Mouse (Mus musculus) heart, postnatal 0 days (tissue): Measurements from ENCODE around the gene Insig1. TPM values are rescaled to one million over a fixed set of nuclear protein-coding genes. Genes with fewer than 3 reads are reported as not detected.
A peak's percentile ranks its signal among the peaks of the same experiment; 100 is the strongest.

Source experiments
- ATAC-seq: fragments of 200-750 bp; cut with Nextera tagmentation; 2 replicates; pipeline ENCODE4 v1.8.0; 2017; ENCODE audit warnings: low read depth, moderate number of reproducible peaks, moderate library complexity; ENCODE audit not compliant: insufficient read depth
- DNase-seq: peaks from one replicate; pipeline ENCODE4 v3.0.0-alpha.2; 2016; ENCODE audit warnings: low spot score
- H3K27ac ChIP-seq: fragments of 300-500 bp; sonication (generic); 2 replicates; pipeline ENCODE4 v1.5.1; 2014; ENCODE audit warnings: low read depth, mild to moderate bottlenecking
- H3K27me3 ChIP-seq: fragments of 300-500 bp; sonication (generic); 2 replicates; pipeline ENCODE4 v1.6.1; 2014; ENCODE audit warnings: low read length, mixed read lengths; ENCODE audit not compliant: control insufficient read depth, insufficient read depth
- H3K36me3 ChIP-seq: fragments of 300-500 bp; sonication (generic); replicated peaks from 2 replicates; pipeline ENCODE4 v1.6.1; 2014; ENCODE audit warnings: low read length, mixed read lengths; ENCODE audit not compliant: control insufficient read depth, insufficient read depth
- H3K4me1 ChIP-seq: fragments of 300-500 bp; sonication (generic); 2 replicates; pipeline ENCODE4 v1.6.1; 2014; ENCODE audit warnings: antibody characterized with exemption; ENCODE audit not compliant: control insufficient read depth, insufficient read depth
- H3K4me2 ChIP-seq: fragments of 300-500 bp; sonication (generic); 2 replicates; pipeline ENCODE4 v1.6.1; 2014; ENCODE audit warnings: low read depth, mild to moderate bottlenecking, low read length, moderate library complexity
- H3K4me3 ChIP-seq: fragments of 300-500 bp; sonication (generic); 2 replicates; pipeline ENCODE4 v1.5.1; 2014; ENCODE audit warnings: low read depth, low read length
- H3K9ac ChIP-seq: fragments of 300-500 bp; sonication (generic); replicated peaks from 2 replicates; pipeline ENCODE4 v1.6.1; 2014; ENCODE audit warnings: low read depth, low read length, mixed read lengths
- H3K9me3 ChIP-seq: fragments of 300-500 bp; sonication (generic); replicated peaks from 2 replicates; pipeline ENCODE4 v1.6.1; 2016; ENCODE audit warnings: low read length; ENCODE audit not compliant: control insufficient read depth
- CTCF ChIP-seq: IDR thresholded peaks from 2 replicates; pipeline ENCODE4 v1.5.1; 2016; ENCODE audit warnings: antibody characterized with exemption, control low read depth, low read depth
- EP300 ChIP-seq: IDR thresholded peaks from 2 replicates; pipeline ENCODE4 v1.6.1; 2016; ENCODE audit warnings: antibody characterized with exemption, low read depth
- WGBS: fragments of 180-500 bp; shearing (Covaris S2); extraction: QIAGEN DNeasy Blood & Tissue Kit; methylation state at CpG from one replicate; pipeline ENCODE4 v1.1.7; 2014; 5-methylcytosine and 5-hydroxymethylcytosine counted together
- polyA plus RNA-seq: library from polyadenylated mRNA; unstranded; fragments of >200 nt; fragmentation: Nextera tagmentation; extraction: Ambion mirVana; gene quantifications from 2 replicates; pipeline ENCODE4 v1.2.1, GENCODE M21; 2015
- total RNA-seq: library from RNA; depleted of rRNA; stranded (reverse); fragments of >200 nt; gene quantifications from 2 replicates; pipeline ENCODE4 v1.2.3, GENCODE M21; 2014; ENCODE audit warnings: low replicate concordance

The Insig1 gene
- total and polyA plus RNA-seq, 2 experiments from 2014 or later: 22.6 to 57.2 TPM

- Histone ChIP-seq H3K4me1 (peaks cover 4% of the 10 kb centered on the region; the same call in 1 of the 2 replicates), H3K9ac (no peak overlapping the region), H3K4me3 (no peak overlapping the region), H3K4me2 (no peak overlapping the region), H3K27ac (no peak overlapping the region), H3K36me3 (no peaks in the 10 kb centered on the region), H3K9me3 (no peaks in the 10 kb centered on the region), H3K27me3 (no peaks in the 10 kb centered on the region)
- WGBS: 73% methylated on average over 3 of the region's 3 CpGs
- DNase-seq (no peak), ATAC-seq (no peak)
- TF ChIP-seq CTCF (no peak), EP300 (no peak)
Observed at GRCm38 (mm10) chr5:28046966-28047365, 24.2 kb upstream of the Insig1 start.

- H3K27ac ChIP-seq: no peak overlapping the region
- no peak overlapping the region for H3K9ac ChIP-seq
- H3K36me3 ChIP-seq: no peaks in the 10 kb centered on the region
- DNase-seq (no peak), ATAC-seq (no peak)
- no peaks in the 10 kb centered on the region for H3K9me3 ChIP-seq
- WGBS: 76% methylated on average over 1 of the region's 1 CpGs
- H3K4me3 ChIP-seq: no peak overlapping the region
- no peaks in the 10 kb centered on the region for H3K4me1 ChIP-seq
- H3K4me2 ChIP-seq: no peak overlapping the region
- TF ChIP-seq EP300 (no peak), CTCF (no peak)
- H3K27me3 ChIP-seq: no peaks in the 10 kb centered on the region
Observed at GRCm38 (mm10) chr5:28047961-28048360, 23.2 kb upstream of the Insig1 start.

GRCm38 (mm10) chr5:28055450-28055849, 15.7 kb upstream of the Insig1 start:
- TF ChIP-seq CTCF: no peak
- TF ChIP-seq EP300: no peak
- H3K4me1 ChIP-seq: no peaks in the 10 kb centered on the region
- ATAC-seq (peak; percentile 77), DNase-seq (no peak)
- H3K9ac ChIP-seq: no peak overlapping the region
- H3K27me3 ChIP-seq: no peaks in the 10 kb centered on the region
- H3K36me3 ChIP-seq: no peaks in the 10 kb centered on the region
- H3K4me2 ChIP-seq: no peak overlapping the region
- no peak overlapping the region for H3K4me3 ChIP-seq
- WGBS: 39% methylated on average over 2 of the region's 2 CpGs
- H3K27ac ChIP-seq: no peak overlapping the region
- no peaks in the 10 kb centered on the region for H3K9me3 ChIP-seq

GRCm38 (mm10) chr5:28056877-28057276, 14.3 kb upstream of the Insig1 start:
- no peak overlapping the region for H3K4me3 ChIP-seq
- WGBS: 65% methylated on average over 3 of the region's 3 CpGs
- H3K4me2 ChIP-seq: no peak overlapping the region
- no peak overlapping the region for H3K9ac ChIP-seq
- H3K9me3 ChIP-seq: no peaks in the 10 kb centered on the region
- no peaks in the 10 kb centered on the region for H3K27me3 ChIP-seq
- peaks cover 5% of the 10 kb centered on the region for H3K4me1 ChIP-seq
- no peak overlapping the region for H3K27ac ChIP-seq
- DNase-seq: no peak
- no peak for ATAC-seq
- H3K36me3 ChIP-seq: no peaks in the 10 kb centered on the region
- TF ChIP-seq EP300: no peak
- TF ChIP-seq CTCF: no peak

- no peaks in the 10 kb centered on the region for H3K36me3 ChIP-seq
- H3K4me2 ChIP-seq: no peak overlapping the region
- H3K9me3 ChIP-seq: no peaks in the 10 kb centered on the region
- peak; percentile 40; the same call in 1 of the 2 replicates for ATAC-seq
- H3K27me3 ChIP-seq: no peaks in the 10 kb centered on the region
- no peak overlapping the region for H3K4me3 ChIP-seq
- peaks cover 22% of the 10 kb centered on the region for H3K4me1 ChIP-seq
- H3K27ac ChIP-seq: peak overlapping the region; percentile 72
- H3K9ac ChIP-seq: 0 out of 2 replicates have a peak overlapping the region, but pooled peaks have one; percentile 4
- no peak for DNase-seq
- TF ChIP-seq CTCF (no peak), EP300 (no peak)
Observed at GRCm38 (mm10) chr5:28060506-28060905, 10.7 kb upstream of the Insig1 start.

- Histone ChIP-seq H3K36me3 (no peaks in the 10 kb centered on the region), H3K9me3 (no peaks in the 10 kb centered on the region), H3K4me2 (no peak overlapping the region), H3K27ac (peak overlapping the region; percentile 72), H3K4me1 (peaks cover 27% of the 10 kb centered on the region), H3K4me3 (no peak overlapping the region), H3K27me3 (no peaks in the 10 kb centered on the region), H3K9ac (0 out of 2 replicates have a peak overlapping the region, but pooled peaks have one; percentile 4)
- ATAC-seq (no peak), DNase-seq (no peak)
- 45% methylated on average over 6 of the region's 6 CpGs for WGBS
- TF ChIP-seq CTCF (no peak), EP300 (no peak)
Observed at GRCm38 (mm10) chr5:28061011-28061410, 10.2 kb upstream of the Insig1 start.
